Mouse (Mus musculus): ENCODE measurements around the gene Pi4kb.
A peak's percentile ranks its signal among the peaks of the same experiment; 100 is the strongest.
"Not testable (repeated sequence)": the region's sequence is repeated elsewhere in the genome, so short reads cannot be mapped to it uniquely, and the experiment has no call there.

Gene Pi4kb

DNA sequence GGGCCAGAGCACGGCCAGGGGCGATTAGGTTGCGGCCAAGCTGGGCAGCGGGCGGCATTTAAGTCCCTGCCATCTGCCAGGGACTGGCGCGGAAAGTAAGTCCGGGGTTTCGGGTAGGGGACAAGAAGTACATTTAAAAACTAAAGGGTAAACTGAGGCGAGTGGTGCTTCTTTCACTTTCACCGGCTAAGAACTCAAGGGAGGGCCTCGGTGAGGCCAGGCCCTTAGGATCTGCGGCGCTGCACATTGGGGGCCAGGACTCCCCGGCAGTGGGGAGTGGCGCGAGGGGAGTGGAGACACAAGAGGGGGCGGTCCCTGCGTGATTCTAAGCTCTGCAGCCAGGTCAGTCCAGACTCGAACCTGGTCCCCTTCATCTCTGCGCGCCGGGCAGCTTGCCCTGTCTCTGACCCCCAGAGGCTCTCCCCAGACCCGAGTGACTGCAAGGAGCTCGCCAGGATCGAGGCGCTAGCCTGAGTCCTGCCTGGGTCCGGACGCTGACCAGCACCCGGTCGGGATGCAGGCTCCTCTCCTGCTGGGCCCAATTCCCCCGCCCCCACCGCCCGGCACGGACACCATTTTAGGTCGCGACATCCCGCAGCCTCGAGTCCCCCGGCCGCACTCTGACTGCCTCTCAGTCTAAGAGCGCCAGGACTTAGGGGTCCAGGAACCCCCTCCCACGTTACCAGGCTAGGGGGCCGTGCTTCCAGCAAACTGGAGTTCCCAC lies 40.1 kb downstream of the Pi4kb start:
- no peak for DNase-seq (ENCODE audit: low read depth, low spot score)

DNA sequence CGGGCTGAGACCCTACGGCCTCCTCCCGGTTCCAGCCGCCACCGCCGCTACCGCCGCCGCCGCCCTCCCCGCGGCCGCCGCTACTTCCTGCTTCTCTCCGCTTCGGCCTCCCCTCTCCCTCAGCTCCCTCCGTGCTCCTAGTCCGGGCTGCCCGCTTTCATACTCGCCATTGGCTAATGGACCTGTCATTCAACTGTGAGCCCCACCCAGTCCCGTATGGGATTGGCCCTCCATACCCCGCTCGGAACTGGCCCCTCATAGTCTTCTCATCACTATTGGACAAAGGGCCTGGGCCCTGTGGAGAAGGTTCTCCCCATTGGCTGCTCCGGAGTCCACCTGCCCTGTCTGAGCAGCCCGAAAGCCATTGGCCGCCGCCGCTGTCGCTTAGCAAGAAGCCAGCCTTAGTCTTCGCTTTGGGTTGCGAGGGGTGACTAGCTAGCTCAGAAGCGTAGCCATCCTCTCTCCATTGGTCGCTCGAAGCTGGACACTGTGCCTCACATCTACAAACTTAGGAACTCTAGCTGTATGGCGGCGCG lies 40.9 kb downstream of the Pi4kb start, which contains the start of gene Zfp687:
Gene Zfp687, minus strand, starts transcription at position 112 of the 536 bp plus-strand sequence.
- DNase-seq (ENCODE audit: low read depth, low spot score), result peak; percentile 97

DNA sequence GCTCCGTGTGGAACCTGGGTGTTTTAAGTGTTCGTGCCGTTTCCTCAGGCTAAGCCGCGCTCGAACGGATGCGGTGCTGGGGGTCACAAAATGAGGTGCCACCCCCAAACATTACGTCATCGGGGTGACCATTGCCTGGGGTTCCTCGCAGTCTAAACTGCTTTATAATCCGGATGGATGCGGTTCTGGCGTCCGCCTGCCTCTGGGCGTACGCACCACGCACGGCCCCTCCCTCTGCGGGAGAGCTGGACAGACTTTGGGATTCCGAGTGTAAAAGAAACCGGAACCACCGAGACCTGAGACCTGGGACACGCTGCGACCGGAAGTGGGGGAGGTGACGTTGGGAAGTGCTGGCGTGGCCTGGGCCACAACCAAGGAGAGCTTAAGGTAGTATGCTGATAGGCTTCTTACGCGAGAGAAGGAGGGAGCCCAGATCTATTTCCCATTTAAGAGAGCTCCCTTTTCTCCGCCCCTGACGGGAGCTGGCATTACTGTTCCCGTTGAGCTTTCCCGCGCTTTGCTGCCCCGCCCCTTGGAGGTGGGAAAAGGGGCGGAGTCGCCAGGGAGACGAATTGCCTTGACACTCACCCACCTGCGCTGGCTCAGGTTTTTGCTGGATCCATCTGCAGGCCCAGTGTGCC lies 41.5 kb downstream of the Pi4kb start:
- peak; percentile 96 for DNase-seq (ENCODE audit: low read depth, low spot score)

DNA sequence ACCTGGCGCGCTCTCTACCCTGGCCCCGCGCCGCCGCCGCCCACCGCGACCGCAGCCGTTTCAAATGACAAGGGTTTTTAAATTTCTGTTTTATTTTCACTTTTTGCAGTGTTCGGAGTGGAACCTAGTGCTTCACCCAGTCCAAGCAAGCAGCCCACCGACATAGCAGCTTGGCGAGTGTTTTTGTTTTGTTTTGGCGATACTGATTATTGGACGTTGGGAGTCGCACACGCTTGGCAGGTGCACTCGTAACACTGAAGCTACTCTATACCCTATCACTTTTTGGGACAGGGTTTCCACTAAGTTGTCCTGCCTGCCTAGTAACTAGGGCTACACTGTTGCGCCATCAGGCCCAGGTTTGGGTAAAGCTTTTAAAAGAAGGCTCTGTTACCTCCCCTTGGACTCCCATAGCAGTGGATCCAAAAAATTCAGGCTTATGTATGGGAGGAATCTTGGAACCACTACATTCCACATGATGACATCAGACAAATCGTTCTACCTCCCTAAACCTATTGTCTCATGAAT lies 42.1 kb downstream of the Pi4kb start:
- DNase-seq (ENCODE audit: low read depth, low spot score), result no peak

DNA sequence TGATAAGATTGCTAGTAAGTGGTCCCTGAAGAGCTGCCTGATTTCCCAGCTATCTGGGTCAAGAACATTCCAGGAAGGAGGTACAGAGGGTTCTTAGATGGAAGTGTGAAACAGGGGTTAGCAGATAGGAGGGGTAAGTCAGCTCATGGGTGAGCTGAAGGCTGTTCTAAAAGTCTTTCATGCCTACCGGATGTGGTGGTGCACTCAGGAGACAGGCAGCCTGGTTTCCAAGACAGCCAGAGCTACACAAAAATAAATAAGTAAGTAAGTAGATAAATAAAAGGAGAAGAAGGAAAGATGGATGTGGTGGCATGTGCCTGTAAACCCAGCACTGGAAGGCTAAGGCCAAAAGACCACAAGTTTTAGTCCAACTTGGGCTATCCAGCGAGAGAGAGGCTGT lies 44.2 kb downstream of the Pi4kb start:
- DNase-seq (ENCODE audit: low read depth, low spot score), result no peak

DNA sequence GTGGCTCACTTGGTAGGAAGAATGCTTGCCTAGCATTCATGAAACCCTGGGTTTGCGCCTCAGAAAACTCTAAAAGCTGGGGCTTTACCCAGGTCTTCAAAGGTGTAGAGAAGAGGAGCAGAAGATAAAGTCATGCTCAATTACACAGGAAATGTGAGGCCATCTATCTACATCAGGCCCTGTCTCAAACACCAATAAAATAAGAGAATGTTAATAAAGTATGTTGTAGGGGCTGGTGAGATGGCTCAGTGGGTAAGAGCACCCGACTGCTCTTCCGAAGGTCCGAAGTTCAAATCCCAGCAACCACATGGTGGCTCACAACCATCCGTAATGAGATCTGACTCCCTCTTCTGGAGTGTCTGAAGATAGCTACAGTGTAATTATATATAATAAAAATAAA lies 46.4 kb downstream of the Pi4kb start:
- not testable (repeated sequence) for DNase-seq (ENCODE audit: low read depth, low spot score)

DNA sequence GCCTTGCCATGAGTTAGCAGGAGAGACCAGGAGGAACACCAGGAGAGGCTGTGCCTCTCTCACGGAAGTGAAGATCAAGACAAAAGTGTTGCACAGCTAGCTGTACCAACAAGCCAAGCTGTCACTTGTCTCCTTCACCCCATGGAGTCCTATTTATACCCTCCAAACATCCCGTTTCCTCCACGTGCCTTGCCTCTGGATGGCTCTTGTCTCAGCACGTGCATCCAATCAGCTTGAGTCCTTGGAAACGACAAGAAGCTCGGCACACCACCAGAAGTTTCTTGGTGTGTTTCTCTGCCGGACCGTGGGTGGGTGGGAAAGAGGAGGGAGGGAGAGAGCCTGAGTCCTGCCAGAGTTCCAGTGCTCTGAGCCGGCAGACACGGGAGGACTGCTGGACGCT lies 50.0 kb downstream of the Pi4kb start:
- DNase-seq (ENCODE audit: low read depth, low spot score), result no peak

DNA sequence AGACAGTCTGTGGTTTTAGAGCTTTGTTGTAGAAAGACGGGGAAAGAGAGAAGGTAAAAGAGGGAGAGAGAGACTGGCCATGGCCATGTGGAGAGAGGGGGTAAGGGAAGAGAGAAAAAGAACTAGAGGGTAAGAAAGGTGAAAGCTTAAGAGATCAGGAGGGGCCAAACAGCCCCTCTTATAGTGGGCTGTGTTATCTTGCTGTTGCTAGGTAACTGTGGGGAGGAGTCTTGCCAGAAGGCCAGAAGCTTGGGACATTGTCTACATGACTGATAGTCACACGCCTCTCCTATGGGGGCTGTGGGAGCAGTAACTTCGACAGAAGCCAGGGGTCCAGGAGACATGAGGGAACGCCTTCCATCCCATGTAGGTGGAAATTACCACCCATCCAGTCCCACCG lies 50.7 kb downstream of the Pi4kb start:
- DNase-seq (ENCODE audit: low read depth, low spot score), result no peak

DNA sequence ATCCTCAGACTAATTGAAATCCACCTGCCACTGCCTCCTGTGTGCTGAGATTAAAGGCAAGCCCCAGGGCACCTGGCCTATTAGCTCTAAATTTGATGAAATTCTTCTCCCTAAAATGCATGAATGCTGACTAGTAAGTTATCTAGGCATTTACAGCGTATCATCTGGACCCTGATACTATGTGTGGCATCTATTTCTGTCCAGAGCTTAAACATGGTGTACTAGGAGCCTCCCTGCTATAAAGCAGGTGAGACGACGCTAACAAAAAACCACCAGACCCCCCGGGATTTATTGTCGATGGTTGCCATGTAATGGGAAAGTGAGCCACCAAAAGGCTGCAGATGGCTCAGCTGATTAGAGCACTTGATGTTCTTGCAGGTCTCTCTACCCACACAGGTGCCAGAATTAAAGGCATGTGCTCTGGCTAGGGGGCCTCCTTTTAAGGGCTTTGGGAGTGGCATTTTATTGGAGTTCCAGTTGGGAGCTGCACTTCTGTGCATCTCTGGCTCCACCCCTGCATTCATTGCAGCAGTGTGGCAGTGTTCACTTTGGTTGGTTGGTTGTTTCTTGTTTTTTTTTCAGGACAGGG lies 52.6 kb downstream of the Pi4kb start:
- DNase-seq (ENCODE audit: low read depth, low spot score), result no peak

DNA sequence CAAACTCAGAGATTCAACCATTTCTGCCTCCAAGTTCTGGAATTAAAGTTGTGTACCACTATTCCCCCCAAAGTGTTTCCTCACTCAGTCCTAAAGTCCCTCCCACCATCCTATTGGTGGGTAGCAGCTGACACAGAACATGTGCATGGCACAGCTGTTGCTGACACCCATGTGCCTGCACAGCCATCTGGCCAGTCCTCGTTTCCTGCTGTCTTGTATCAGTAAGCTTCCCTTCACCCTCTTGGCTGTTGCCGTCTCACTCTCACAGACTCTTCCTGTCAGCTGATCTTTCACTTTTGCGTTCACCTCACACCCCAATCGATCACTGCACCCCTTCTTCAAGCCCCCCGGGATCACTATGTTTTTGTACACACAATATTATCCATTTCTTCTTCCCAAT lies 53.2 kb downstream of the Pi4kb start:
- no peak for DNase-seq (ENCODE audit: low read depth, low spot score)

DNA sequence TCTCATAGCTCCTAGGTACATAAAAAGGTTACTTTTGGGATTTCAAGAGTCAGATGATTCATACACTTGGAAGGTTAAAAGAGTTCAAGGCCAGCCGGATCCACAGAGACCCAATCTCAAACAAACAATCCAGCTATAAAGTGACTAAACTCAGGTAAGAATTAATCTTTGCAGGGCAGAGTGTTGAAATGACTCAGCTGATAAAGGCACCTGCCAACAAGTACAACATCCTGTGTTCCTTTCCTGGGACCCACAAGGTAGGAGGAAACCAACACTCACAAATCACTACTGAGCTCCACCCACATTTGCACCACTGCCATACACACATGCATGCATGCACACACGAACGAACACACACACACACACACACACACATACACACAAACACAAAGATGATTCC lies 54.1 kb downstream of the Pi4kb start:
- no peak for DNase-seq (ENCODE audit: low read depth, low spot score)

DNA sequence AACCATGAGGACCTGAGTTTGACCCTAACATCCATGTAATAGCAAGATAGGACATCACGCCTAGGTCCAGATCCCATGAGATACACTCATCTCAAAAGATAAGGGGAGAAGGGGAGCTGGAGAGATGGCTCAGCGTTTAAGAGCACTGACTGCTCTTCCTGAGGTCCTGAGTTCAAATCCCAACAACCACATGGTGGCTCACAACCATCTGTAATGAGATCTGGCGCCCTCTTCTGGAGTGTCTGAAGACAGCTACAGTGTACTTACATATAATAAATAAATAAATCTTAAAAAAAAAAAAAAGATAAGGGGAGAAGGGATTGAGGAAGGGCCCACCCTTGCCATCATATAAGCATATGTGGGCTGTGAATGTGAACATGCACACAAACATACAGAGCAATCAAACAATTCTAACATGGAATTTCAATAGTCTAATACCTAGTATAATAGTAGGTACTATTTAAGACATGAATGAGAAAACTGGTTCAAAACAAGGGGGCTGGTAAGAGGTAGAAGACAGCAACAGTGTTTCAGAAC lies 54.8 kb downstream of the Pi4kb start:
- not testable (repeated sequence) for DNase-seq (ENCODE audit: low read depth, low spot score)

DNA sequence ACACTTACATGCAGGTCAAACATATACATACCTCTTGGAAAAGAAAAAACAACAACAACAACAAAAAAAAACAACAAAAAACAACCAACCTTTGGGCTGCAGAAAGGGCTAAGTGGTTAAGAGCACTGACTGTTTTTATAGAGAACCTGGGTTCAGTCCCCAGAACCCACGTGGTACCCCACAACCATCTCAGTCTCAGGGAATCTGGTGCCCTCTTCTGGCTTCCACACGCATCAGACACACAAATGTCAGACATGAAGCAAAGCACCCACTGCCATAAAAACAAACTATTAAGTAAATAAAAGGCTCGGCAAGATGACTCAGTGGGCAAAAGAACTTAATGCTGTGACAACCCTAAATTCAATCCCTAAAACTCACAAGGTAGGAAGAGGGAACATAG lies 55.4 kb downstream of the Pi4kb start:
- DNase-seq (ENCODE audit: low read depth, low spot score), result no peak

DNA sequence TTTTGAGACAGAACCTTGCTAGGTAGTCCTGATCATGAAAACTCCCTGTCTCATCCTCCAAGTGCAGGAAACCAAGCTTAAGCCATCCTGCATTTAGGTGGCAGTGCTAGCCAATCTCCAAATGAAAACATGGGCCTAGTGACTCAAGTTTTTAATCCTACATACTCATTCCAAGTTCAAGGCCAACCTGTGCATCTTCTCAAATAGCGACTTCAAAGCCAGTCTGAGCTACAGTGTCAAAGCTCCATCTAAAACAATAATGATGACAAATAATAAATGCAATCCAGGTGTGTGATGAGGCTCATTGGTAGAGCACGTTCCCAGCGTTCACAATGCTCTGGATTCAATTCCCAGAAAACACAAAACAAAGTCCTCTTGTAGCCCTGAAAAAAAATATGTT lies 67.1 kb downstream of the Pi4kb start:
- DNase-seq (ENCODE audit: low read depth, low spot score), result no peak

DNA sequence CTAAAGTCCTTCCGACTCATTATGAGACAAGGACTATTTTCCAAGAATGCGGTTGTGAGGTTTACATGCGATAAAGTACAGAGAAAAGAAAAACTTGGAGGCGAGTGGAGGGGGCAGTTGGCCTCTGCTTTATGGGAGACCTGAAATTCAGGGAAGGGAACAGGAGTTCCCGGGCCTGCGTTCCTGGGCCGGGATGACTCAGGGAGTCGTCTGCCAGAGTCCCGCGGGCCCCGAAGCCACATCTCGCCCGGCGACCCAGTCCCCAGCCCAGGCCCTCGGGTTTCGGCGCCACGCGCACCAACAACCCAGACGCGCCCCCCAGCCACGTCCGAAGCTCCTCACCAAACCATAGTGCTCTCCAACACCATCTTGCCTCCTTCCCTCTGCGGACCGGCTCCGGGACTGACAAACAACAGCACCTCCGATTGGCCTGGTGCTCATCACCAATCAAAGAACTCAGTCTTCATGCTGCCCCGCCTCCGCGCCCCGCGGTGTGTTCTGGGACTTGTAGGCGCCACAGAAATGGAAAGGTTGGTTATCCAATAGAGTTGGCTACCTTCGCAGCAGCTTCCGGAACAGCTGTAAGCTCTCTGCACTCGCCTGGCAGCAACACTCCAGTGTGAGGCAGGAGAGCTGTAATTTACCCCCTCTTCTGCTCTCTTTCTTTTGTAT lies 67.8 kb downstream of the Pi4kb start, which contains the start of gene Psmd4:
Gene Psmd4, minus strand, starts transcription at position 449 of the 672 bp plus-strand sequence.
- DNase-seq (ENCODE audit: low read depth, low spot score), result peak; percentile 93

DNA sequence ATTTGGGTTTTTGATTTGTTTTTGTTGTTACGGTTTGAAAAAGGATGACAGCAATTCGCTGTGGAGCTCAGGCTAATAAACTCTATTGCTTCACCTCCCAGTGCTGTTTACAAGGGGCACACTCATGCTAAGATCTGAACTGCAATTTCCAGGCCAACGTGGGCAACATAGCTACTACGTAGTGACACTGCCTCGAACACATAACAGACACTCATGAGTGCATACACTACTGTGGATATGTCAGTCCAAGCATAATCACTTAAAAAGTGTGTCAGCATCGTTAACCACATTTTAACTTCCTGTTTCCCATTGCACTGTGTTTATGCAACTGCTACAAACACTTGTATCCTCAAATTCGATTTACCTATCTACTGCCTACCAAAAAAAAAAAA lies 68.3 kb downstream of the Pi4kb start:
- DNase-seq (ENCODE audit: low read depth, low spot score), result no peak

DNA sequence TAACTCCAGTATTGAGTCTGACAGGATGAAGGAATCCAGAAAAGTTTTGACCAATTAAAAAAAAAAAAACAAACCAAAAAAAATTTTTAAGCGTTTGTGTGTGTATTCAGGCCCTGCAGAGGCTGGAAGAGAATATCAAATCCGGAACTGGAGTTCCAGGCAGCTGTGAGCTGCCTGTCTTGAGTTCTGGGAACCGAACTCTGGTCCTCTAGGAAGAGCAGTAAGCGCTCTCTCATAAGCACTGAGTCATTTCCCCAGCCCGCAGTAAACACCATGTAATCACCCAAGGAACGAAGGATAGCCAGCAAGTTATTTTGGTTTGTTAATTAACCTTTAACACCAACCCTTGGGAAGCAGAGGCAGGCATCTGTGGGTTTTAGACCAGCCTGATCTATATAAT lies 68.7 kb downstream of the Pi4kb start:
- DNase-seq (ENCODE audit: low read depth, low spot score), result no peak

DNA sequence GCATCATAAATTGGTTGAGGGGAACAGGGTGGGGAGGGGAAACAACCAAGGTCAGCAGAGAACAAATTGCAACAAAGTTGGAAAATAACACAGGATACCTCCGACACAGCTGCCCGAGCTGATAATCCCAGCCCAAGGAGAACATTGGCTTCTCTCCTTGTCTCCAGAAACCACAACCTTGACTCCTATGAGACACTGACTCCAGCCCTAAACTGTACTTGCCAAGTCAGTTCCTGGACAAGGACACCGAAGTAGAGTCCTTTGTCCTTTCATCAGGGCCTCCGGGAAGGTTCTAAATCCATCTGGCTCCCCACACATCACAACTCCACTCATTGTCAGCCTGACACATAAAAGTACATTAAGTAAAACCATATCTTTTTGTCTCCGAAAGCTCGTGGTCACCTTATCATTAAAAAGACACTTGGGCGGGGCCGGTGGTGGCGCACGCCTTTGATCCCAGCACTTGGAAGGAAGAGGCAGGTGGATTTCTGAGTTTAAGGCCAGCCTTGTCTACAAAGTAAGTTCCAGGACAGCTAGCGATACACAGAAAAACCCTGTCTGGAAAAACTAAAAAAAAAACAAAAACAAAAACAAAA lies 72.0 kb downstream of the Pi4kb start:
- DNase-seq (ENCODE audit: low read depth, low spot score), result no peak

DNA sequence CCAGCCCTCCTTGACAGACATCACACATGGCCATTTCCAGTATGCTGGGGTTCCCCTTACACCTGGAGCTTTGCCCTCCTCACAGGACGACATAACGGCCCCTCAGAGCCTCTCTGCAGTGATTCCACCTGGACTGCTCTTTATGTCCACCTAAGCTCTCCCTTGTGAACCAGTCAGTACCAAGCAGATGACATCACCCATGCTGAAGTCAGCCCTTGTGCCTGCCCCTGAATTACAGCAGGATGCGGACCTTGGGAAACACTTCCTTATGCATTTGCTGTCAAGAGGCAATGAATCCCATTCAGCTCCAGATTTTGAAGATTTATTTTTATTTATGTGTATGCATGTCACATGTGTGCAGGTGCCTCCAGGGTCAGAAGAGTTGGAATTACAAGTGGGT lies 73.4 kb downstream of the Pi4kb start:
- DNase-seq (ENCODE audit: low read depth, low spot score), result no peak

DNA sequence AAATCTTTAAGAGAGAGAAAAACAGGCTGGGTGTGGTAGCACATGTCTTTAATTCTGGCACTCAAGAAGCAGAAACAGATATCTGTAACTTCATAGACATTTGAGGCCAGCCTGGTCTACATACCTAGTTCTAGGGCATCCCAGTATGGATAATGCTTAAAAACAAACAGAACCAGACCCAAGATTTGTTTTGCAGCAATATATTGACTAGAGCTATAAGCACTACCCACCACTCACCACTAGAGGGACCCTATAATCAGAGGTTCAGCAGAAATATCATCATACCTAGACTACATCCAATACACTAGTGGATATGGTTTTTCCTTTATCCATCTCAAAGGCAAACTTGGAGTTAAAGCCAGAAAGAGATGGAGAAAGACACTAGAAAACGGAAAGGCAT lies 78.4 kb downstream of the Pi4kb start:
- DNase-seq (ENCODE audit: low read depth, low spot score), result no peak

DNA sequence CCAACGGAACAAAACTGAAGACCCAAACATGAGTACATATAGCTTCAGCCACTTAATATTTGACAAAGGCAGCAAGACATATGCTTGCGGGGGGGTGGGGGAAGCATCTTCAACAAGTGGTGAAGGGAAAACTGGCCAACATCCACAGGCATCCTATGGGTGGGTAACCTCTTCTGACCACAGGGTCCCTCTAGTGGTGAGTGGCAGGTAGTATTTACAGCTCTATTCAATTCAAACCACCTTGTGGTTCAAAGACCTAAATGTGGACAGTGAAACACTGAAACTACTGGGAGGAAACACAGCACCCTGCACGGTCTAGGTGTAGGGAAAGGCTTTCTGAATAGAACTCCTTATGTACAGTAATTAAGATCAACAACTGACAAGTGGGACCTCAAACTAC lies 79.2 kb downstream of the Pi4kb start:
- peak; percentile 60 for DNase-seq (ENCODE audit: low read depth, low spot score)

All from WW6 (cell line).